Mouse (Mus musculus): ENCODE measurements around the gene Zfp189.

DNA sequence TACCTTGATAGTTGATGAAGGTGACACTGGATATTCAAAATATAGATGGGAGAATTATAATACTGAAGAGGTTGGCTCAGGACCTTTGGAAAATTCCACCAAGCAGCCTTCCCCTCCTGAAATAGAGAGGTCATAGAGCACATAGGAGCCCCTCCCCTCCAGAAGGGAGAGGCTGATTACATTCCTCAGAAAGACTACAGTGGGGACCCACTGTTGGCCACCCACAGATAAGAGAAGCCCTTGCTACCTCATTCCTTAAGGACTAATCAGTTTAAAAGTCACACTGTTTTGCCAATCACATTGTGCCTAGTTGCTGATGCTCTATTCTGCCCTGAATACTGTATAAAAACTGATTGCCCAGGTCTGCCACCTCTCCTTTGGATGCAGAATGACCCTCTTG, 46.4 kb upstream of the Zfp189 start:
- TF ChIP-seq CTCF (IDR thresholded peaks at IDR 0.05; ENCODE audit: low read depth, low read length) (no peak), TAL1 (conservative IDR thresholded peaks at IDR 0.05; ENCODE audit: low read depth, low read length) (no peak), GATA1 (IDR thresholded peaks at IDR 0.05; ENCODE audit: borderline replicate concordance, low read length) (no peak), POLR2AphosphoS5 (IDR thresholded peaks at IDR 0.05; ENCODE audit: insufficient replicate concordance, low read depth, low read length) (no peak)

Measured in G1E (cell line).